Mouse (Mus musculus) embryonic facial prominence, embryonic 11.5 days (tissue): ENCODE results near the gene Pbx4. TPM values are rescaled to one million over a fixed set of nuclear protein-coding genes. Genes with fewer than 3 reads are reported as not detected.

Source experiments
- ATAC-seq: fragments of 200-750 bp; cut with Nextera tagmentation; replicated peaks from 2 replicates; pipeline ENCODE4 v1.8.0; 2017; ENCODE audit warnings: low read depth; ENCODE audit not compliant: insufficient number of reproducible peaks, low FRiP score, low TSS enrichment
- DNase-seq: peaks from one replicate; pipeline ENCODE4 v3.0.0-alpha.2; 2015; ENCODE audit warnings: low spot score
- H3K27ac ChIP-seq: fragments of 300-500 bp; sonication (generic); replicated peaks from 2 replicates; pipeline ENCODE4 v1.5.1; 2014; ENCODE audit warnings: mild to moderate bottlenecking, low read depth, low read length, control low read depth
- H3K27me3 ChIP-seq: fragments of 300-500 bp; sonication (generic); 2 replicates; pipeline ENCODE4 v1.6.1; 2014; ENCODE audit warnings: mild to moderate bottlenecking, low read length, moderate library complexity, mixed read lengths; ENCODE audit not compliant: control insufficient read depth, insufficient read depth
- H3K36me3 ChIP-seq: fragments of 300-500 bp; sonication (generic); replicated peaks from 2 replicates; pipeline ENCODE4 v1.6.1; 2014; ENCODE audit warnings: low read depth, mild to moderate bottlenecking, low read length, moderate library complexity, mixed read lengths; ENCODE audit not compliant: control insufficient read depth, insufficient read depth
- H3K4me1 ChIP-seq: fragments of 300-500 bp; sonication (generic); 2 replicates; pipeline ENCODE4 v1.6.1; 2014; ENCODE audit warnings: low read length, mixed read lengths; ENCODE audit not compliant: control insufficient read depth, insufficient read depth
- H3K4me2 ChIP-seq: fragments of 300-500 bp; sonication (generic); 2 replicates; pipeline ENCODE4 v1.6.1; 2014; ENCODE audit warnings: low read depth, mild to moderate bottlenecking, control low read depth, low read length, moderate library complexity
- H3K4me3 ChIP-seq: fragments of 300-500 bp; sonication (generic); 2 replicates; pipeline ENCODE4 v1.5.1; 2014; ENCODE audit warnings: low read depth, low read length, control low read depth
- H3K9ac ChIP-seq: fragments of 300-500 bp; sonication (generic); replicated peaks from 2 replicates; pipeline ENCODE4 v1.6.1; 2014; ENCODE audit warnings: mild to moderate bottlenecking, control low read depth, low read length
- H3K9me3 ChIP-seq: fragments of 300-500 bp; sonication (generic); replicated peaks from 2 replicates; pipeline ENCODE4 v1.6.1; 2016; ENCODE audit warnings: mild to moderate bottlenecking, low read length, inconsistent platforms, mixed read lengths; ENCODE audit not compliant: control insufficient read depth
- WGBS: fragments of 180-500 bp; shearing (Covaris S2); extraction: QIAGEN DNeasy Blood & Tissue Kit; methylation state at CpG from one replicate; pipeline ENCODE4 v1.1.7; 2014; 5-methylcytosine and 5-hydroxymethylcytosine counted together
- polyA plus RNA-seq: library from polyadenylated mRNA; unstranded; fragments of >200 nt; fragmentation: Nextera tagmentation; extraction: Ambion mirVana; gene quantifications from 2 replicates; pipeline ENCODE4 v1.2.1, GENCODE M21; 2014

Gene Pbx4
- polyA plus RNA-seq, 1 experiment from 2014 or later: 13.8 TPM

GRCm38 (mm10) chr8:69848951-69849350 lies 16.7 kb downstream of the Pbx4 start:
- H3K4me2 ChIP-seq: no peak overlapping the region
- no peaks in the 10 kb centered on the region for H3K27me3 ChIP-seq
- H3K27ac ChIP-seq: no peak overlapping the region
- ATAC-seq (no peak), DNase-seq (no peak)
- H3K9ac ChIP-seq: no peak overlapping the region
- no peaks in the 10 kb centered on the region for H3K36me3 ChIP-seq
- no peaks in the 10 kb centered on the region for H3K9me3 ChIP-seq
- WGBS: 84% methylated on average over 8 of the region's 8 CpGs
- H3K4me3 ChIP-seq: no peak overlapping the region
- no peaks in the 10 kb centered on the region for H3K4me1 ChIP-seq

GRCm38 (mm10) chr8:69849899-69850298 lies 17.6 kb downstream of the Pbx4 start:
- no peak overlapping the region for H3K4me2 ChIP-seq
- no peaks in the 10 kb centered on the region for H3K27me3 ChIP-seq
- no peak overlapping the region for H3K27ac ChIP-seq
- H3K4me1 ChIP-seq: no peaks in the 10 kb centered on the region
- 35% methylated on average over 3 of the region's 3 CpGs for WGBS
- H3K4me3 ChIP-seq: no peak overlapping the region
- H3K9ac ChIP-seq: no peak overlapping the region
- H3K9me3 ChIP-seq: no peaks in the 10 kb centered on the region
- H3K36me3 ChIP-seq: no peaks in the 10 kb centered on the region
- ATAC-seq (no peak), DNase-seq (no peak)

GRCm38 (mm10) chr8:69850926-69851506 lies 18.7 kb downstream of the Pbx4 start:
- H3K36me3 ChIP-seq: no peaks in the 10 kb centered on the region
- no peak overlapping the region for H3K4me3 ChIP-seq
- H3K9ac ChIP-seq: no peak overlapping the region
- DNase-seq: no peak
- 80% methylated on average over 7 of the region's 7 CpGs for WGBS
- ATAC-seq: no peak
- H3K27me3 ChIP-seq: no peaks in the 10 kb centered on the region
- no peaks in the 10 kb centered on the region for H3K9me3 ChIP-seq
- no peaks in the 10 kb centered on the region for H3K4me1 ChIP-seq
- no peak overlapping the region for H3K27ac ChIP-seq
- no peak overlapping the region for H3K4me2 ChIP-seq

GRCm38 (mm10) chr8:69853869-69854268 lies 21.6 kb downstream of the Pbx4 start:
- H3K9ac ChIP-seq: no peak overlapping the region
- no peak for ATAC-seq
- H3K9me3 ChIP-seq: no peaks in the 10 kb centered on the region
- no peaks in the 10 kb centered on the region for H3K36me3 ChIP-seq
- H3K4me1 ChIP-seq: no peaks in the 10 kb centered on the region
- H3K4me3 ChIP-seq: no peak overlapping the region
- no peak overlapping the region for H3K4me2 ChIP-seq
- H3K27me3 ChIP-seq: no peaks in the 10 kb centered on the region
- 89% methylated on average over 10 of the region's 10 CpGs for WGBS
- no peak overlapping the region for H3K27ac ChIP-seq
- no peak for DNase-seq

GRCm38 (mm10) chr8:69860807-69861206 lies 28.5 kb downstream of the Pbx4 start:
- no peak overlapping the region for H3K27ac ChIP-seq
- H3K36me3 ChIP-seq: no peaks in the 10 kb centered on the region
- no peak overlapping the region for H3K4me2 ChIP-seq
- H3K9ac ChIP-seq: no peak overlapping the region
- H3K27me3 ChIP-seq: no peaks in the 10 kb centered on the region
- H3K4me1 ChIP-seq: no peaks in the 10 kb centered on the region
- ATAC-seq: no peak
- no peak for DNase-seq
- no peaks in the 10 kb centered on the region for H3K9me3 ChIP-seq
- no peak overlapping the region for H3K4me3 ChIP-seq
- 51% methylated on average over 4 of the region's 4 CpGs for WGBS

GRCm38 (mm10) chr8:69861251-69861650 lies 29.0 kb downstream of the Pbx4 start:
- Histone ChIP-seq H3K9me3 (no peaks in the 10 kb centered on the region), H3K27me3 (no peaks in the 10 kb centered on the region), H3K4me1 (no peaks in the 10 kb centered on the region), H3K27ac (no peak overlapping the region), H3K36me3 (no peaks in the 10 kb centered on the region), H3K4me2 (no peak overlapping the region), H3K4me3 (no peak overlapping the region), H3K9ac (no peak overlapping the region)
- WGBS: 60% methylated on average over 2 of the region's 2 CpGs
- DNase-seq (no peak), ATAC-seq (no peak)

GRCm38 (mm10) chr8:69863387-69864020 lies 31.2 kb downstream of the Pbx4 start:
- WGBS: 90% methylated on average over 5 of the region's 5 CpGs
- Histone ChIP-seq H3K4me1 (no peaks in the 10 kb centered on the region), H3K9me3 (no peaks in the 10 kb centered on the region), H3K36me3 (no peaks in the 10 kb centered on the region), H3K4me3 (no peak overlapping the region), H3K27me3 (no peaks in the 10 kb centered on the region), H3K27ac (no peak overlapping the region), H3K4me2 (no peak overlapping the region), H3K9ac (no peak overlapping the region)
- no peak for ATAC-seq
- DNase-seq: no peak

GRCm38 (mm10) chr8:69864180-69864579 lies 31.9 kb downstream of the Pbx4 start:
- no peaks in the 10 kb centered on the region for H3K36me3 ChIP-seq
- no peak overlapping the region for H3K4me2 ChIP-seq
- no peaks in the 10 kb centered on the region for H3K4me1 ChIP-seq
- no peak overlapping the region for H3K27ac ChIP-seq
- ATAC-seq (no peak), DNase-seq (no peak)
- no peak overlapping the region for H3K9ac ChIP-seq
- H3K9me3 ChIP-seq: no peaks in the 10 kb centered on the region
- H3K27me3 ChIP-seq: no peaks in the 10 kb centered on the region
- WGBS: 70% methylated on average over 5 of the region's 5 CpGs
- no peak overlapping the region for H3K4me3 ChIP-seq
